Mouse (Mus musculus) cerebellum, postnatal 10 days (tissue): ENCODE results near the gene 1700018B08Rik.

ENCODE experiments used
- DNase-seq, 2 experiments: peaks; one replicate each; pipeline ENCODE4 v3.0.0; 2021; ENCODE audit warnings: mixed read lengths in 2 of 2

Gene 1700018B08Rik

DNA sequence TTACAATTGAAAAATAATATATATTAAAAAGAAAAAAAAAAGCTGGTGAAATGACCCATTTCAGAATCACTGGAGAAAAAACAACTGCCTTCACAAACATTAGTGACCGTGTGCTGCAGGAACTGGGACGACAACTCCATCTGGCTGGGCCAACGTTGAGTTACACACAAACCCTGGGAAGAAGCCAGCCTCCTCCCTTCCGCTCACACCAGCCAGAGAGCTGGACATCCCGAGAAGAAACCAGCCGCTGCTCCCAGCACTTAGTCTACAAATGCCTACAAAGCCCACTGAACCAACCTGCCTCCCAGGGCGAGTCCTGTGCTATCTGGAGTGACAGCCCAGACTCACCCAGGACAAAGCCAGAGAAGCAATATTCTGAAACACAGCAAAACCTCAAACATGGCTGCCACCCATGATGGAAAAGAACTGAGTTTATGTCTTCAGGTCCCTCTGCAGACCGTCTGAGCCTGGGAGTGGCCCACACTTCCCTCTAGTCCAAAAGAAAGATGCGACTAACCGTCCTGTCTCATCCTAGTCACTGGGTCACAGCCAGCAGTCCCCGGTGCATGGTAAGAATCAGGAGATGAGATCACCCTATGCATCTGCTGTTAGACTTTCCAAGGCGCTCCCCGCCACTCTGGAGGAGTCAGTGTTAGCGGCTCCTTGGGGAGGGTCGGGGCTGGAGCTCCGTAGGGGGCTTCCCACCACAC, 17.7 kb upstream of the 1700018B08Rik start:
- peak; percentile 72 to 78 for DNase-seq

DNA sequence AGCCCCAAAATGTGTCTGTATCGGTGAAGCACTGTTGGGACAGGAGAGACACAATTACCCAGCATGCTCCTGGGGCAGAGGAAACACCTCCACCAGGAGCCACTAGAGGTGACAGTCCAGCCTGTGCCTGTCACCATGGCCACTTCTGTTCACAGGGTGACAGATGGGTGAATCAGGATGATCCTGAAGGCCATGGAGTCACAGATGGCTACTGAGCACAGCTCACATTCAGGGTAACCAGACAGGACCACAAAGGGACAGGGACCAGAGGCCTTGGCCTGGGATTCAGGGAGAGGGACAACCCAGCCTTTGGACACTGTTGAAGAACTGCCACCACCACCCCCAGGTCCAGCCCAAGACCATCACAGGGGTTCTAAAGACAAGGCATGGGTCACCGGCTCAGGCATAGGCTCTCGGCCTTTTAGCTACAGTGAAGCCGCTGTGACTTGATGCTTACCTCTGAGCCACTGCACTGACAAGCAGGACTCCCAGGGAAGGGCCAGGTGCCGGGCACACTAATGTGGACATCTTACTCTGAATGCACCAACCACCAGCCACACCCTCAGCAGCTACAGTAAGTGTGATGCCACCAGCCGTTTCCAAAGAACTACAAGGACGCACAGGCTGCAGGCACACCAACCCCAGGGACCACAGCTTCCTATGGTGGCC, 16.4 kb upstream of the 1700018B08Rik start:
- no peak for DNase-seq

DNA sequence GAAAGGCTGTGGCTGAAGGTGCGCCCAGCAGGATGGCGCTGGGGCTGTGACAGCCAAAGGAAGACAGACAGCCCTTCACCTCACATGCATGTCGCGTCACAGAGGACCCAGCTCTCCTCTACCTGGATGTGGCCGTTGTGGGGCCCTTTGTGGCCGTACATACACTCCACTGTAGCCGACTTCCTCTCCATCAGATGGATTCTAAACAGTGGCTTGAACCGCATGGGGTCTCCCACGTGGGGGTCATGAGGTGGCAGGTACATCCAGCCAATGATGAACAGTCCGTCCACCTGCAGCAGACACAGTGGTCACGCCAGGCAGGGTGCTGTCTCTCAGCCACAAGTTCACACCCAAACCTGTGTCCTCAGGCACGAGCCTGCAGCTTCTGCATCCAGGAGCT, 15.7 kb upstream of the 1700018B08Rik start:
- no peak for DNase-seq

DNA sequence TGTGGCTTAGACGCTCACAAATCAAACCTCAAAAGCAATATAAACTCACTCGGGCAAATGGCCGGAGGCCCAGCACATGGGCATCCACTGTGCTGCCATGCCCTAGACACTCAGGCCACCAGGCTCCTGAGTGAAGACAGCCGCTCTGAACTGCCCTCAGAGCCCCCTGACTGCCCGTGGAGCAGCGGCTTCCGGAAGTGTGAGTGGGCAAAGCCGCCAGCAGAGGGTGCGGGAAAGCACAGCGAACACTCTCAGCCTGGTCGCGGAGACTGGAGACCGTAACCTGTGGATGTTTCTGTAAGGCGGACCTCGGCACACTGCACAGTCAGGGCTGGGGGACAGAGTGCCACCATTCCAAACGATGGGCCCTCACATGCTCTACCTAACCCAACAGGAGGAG, 14.4 kb upstream of the 1700018B08Rik start:
- no peak for DNase-seq

DNA sequence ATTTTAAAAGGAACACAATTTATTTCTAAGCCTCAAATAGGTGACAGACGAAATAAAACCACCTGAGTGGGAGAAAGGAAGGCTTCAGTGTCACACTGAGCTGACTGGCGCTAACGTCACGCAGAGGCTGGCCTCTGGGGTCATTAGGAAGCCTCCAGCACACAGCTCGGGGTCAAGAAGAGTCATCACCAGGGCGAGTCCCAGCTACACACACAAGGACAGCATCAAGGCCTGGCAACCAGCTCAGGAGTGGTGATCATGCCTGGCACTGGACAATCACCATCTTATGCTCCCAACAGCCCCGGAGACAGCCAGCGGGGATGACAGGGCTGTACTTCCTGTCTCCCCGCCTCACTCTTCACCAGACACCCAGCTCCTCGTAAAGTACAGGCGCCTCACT, 13.6 kb upstream of the 1700018B08Rik start:
- DNase-seq, result no peak

DNA sequence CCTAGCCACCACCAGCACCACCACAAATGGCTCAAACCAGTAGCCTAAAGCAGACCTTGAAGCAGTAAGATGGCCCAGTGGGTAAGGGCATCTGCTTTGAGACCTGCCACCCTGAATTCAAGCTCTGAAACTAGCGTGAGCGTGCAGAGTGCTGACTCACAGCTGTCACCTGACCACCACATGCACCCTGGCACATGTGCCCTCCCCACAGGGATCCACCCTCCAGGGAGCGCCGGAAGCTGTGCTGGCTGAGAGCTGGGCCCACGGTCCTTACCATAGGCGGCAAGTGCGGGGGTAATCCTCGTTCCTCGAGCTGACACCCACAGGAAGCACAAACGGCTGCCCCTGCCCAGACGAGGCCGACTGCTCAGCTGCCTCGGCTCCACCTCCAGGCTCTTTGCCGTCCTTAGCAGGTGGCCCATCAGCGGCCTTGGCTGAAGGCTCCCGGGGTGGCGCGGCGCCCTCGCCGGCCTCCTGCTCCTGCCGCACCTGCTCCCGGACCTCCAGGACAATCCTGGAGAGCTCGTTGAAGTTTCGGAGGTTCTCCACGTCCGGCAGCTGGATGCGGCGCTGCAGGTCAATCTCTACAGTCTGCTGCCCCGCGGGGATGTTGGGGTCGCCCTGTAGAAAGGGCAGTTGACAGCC, 9.8 kb upstream of the 1700018B08Rik start:
- DNase-seq, result no peak

DNA sequence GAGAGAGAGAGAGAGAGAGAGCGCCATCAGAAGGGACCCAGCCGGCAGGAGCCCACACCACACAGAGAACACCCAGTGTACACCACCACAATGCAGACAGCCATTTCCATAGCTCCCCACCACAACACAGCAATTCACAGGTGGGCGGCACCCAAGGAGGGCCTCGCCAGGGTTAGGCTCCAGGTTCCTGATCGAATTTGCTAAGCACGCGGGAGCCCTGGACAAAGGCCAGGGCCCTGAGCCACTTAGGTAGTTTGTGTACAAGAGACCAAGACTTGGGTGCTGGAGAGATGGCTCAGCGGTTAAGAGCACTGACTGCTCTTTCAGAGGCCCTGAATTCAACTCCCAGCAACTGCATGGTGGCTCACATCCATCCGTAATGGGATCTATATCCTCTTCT, 8.4 kb upstream of the 1700018B08Rik start:
- no peak for DNase-seq

DNA sequence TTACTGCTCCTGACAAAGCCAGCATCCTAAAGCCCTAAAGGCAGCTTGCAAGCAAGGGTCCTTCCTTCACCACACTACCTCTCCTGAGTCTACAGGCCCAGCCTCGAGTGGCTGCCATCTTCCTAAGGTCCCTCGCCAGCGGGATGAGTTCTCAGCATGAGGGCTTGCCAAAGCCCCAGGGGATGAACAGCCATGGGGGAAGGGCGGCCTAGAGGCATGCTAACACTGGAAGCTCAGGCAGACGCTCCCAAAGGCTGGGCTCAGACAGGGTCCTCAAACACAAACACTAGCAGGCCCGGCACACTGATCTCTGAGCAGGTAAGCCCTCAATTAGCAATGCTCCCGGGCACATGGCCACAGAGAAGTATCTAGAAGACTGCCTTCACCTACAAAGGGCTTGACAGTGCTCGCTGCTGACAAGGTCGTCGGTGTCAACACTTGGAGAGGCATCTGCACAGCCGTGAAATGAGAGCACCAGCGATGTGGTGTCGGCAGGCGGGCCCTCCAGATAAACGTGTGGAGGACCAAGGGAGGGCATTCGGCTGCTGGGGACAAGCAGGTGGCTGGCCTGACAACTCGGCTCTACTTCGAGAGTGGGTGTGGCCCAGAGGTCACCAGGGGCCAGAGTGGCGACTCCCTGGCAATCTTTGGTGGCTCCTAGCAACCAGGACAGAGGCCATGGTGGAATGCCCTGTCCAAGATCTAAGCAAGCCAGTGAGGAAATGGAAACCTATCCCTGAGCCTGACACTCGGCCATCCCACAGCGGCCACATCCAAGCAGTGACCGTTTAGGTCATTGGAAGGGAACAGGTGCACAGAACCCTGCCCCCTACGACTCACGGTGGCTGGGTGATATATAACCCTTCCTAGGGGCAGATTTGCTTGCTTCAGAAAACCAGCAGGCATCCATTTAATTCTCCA, 7.2 kb upstream of the 1700018B08Rik start:
- DNase-seq, result no peak

DNA sequence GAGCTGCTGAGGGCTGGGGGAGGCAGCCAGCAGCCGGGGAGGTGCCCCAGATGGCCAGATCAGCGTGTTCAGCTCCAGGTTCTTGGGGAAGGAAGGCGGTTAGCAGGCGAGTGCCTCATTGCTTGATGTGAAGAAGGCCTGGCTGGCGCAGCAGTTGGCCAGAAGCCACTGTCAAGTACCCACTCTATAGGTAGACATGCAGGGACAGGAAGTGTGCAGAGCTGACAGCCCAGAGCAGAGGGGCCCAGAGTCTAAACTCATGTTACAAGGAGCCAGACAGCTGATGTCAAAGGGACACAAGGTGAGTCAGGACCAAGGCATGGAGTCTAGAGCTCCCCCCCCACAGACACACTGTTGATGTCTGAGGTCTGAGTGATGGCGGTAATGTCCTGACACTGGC, 5.9 kb upstream of the 1700018B08Rik start:
- no peak for DNase-seq

DNA sequence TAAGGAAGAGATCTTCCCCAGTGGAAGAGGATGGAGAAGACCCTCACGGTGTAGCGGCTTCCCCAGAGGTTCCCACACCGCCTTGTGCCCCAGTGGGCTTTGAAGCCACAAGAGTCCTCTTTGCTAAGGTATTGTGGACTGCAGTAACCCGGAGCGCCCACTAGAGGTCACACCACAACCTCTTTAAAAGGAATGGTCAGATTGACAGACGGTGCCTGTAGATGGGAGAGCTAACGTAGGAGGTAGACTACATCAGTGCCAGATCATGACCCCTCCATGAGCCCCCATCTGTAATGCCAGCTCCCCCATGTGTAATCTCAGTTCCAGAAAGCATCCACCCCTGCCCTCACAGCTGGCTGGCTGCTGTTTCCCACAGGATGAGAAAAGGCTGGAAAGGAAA, 3.0 kb upstream of the 1700018B08Rik start:
- peak; percentile 86 to 89 for DNase-seq

DNA sequence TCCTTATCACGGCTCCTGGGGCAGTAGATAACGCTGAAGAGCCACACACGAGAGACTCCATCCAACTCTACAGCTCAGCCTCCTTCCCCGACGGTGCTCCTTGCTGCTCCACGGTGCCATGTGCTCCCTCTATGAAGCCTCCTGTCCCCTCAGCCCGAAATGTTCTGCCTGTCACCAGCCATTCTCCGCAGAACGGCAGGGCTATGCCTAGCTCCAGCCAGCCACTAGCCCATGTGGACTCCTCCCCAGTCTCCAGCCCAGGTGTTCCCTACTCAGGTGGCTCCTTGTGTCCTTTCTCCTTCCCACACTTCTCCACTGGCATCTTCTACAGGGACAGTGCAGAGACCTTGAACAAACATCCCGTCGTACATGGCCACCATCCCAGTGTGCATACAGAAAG, 816 bp upstream of the 1700018B08Rik start:
- no peak for DNase-seq

DNA sequence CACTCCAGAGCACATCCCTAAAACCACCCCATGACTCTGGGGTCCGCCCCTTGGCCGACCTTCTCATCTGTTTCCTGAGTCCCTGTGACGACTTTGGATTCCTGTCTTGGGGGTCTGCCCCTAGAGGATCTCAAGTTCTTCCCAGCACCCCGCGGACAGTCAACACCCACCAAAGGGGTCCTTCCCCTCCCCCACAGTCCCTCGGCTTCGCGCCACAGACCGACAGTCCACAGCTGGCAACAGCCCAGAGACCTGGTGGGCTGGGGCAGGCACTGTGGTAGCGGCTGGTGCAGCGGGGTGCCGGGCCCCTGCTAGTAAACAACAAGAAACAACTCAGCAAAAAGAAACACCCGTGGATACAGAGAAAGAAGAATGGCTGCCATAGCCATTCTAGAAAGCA, 1.2 kb downstream of the 1700018B08Rik start:
- peak; percentile 46 for DNase-seq

DNA sequence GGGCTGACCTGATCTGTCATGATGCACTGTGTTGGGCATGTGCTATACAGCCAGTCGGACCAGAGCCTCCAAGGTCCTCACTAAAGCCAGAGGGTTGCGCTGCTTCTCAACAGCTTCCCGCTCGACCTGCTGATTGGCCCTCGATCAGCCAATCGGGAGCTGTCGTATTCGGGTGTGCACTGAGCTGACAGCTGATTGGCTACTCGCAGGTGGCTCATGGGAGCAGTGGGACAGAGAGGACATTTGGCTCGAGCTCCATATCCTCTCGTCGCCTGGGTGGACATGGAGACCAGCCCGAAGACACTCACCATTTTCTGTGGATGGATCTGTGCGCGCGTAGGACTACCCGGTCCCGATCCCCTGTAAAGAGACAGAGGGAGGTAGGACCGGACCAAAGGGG, 2.3 kb downstream of the 1700018B08Rik start:
- DNase-seq, result peak in 1 of 2 experiments; percentile 5

DNA sequence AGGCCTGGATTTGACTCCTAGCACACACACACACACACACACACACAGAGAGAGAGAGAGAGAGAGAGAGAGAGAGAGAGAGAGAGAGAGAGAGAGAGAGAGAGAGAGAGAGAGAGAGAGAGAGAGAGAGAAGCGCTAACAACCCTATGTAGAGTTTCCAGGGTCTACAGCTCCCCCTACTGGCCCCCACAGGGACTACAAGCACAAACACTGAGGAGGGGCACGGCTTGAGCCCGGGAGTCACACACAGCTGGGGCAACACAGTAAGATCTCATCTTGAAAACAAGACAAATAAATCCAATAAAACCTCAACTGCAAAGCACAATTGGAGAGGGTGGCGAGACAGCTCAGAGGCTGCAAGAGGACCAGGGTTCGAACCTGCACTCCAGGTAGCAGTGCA, 11.7 kb downstream of the 1700018B08Rik start:
- peak; percentile 63 to 64 for DNase-seq

DNA sequence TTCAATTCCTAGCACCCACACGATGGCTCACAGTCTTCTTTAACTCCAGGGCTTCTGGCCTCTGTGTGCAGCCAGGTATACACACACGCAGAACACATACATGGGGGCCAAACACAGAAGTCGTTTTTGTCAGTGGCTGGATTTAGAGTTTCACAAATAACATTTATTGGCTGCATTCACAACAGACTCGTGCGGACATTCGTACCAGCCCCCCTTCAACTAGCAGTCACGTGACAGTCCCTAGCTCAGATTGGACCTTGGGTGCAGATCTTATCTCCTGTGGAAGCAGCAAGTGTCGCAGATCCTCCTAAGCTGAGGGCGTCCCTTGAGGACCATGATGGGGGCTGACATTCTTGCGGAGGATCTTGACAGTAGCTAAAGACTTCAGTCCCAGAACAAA, 13.5 kb downstream of the 1700018B08Rik start:
- DNase-seq, result no peak

DNA sequence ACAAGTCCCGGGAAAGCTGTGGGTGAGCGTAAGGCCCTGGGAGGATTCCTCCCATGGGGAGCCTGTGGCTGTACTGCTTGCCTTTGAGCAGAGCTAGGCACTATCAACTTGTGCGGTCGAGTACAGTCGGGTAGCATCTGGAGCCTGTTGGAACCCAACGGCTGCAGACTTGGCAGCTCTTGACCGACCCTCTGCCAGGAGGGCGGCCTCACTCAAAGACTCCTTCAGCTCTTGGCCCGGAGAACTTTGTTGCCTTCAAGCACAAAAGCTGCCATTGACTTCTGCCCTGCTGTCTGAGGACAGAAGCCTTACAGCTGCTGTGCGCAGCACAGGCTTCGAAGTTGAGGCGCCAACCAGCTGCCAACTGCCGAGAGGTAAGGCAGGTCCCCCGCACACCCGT, 15.3 kb downstream of the 1700018B08Rik start:
- DNase-seq, result peak in 1 of 2 experiments; percentile 64

DNA sequence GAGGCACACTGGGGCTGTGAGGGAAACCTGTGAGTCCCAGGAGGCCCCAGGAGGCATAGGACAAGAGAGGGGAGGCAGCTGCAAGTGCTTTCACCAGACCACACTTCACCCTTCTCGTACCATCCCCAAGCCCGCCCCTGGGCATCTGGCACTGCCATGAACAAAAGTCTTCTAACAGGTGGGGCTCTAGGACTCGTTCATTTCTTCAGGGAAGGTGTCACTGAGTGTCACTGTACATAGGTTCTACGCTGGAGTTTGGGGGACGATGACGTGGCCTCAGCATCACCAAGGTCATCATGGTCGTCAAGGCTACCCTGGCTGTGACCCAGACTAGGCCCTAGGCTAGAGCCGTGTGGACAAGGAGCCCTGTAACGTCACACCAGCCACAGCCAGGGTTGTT, 16.4 kb downstream of the 1700018B08Rik start:
- no peak for DNase-seq

DNA sequence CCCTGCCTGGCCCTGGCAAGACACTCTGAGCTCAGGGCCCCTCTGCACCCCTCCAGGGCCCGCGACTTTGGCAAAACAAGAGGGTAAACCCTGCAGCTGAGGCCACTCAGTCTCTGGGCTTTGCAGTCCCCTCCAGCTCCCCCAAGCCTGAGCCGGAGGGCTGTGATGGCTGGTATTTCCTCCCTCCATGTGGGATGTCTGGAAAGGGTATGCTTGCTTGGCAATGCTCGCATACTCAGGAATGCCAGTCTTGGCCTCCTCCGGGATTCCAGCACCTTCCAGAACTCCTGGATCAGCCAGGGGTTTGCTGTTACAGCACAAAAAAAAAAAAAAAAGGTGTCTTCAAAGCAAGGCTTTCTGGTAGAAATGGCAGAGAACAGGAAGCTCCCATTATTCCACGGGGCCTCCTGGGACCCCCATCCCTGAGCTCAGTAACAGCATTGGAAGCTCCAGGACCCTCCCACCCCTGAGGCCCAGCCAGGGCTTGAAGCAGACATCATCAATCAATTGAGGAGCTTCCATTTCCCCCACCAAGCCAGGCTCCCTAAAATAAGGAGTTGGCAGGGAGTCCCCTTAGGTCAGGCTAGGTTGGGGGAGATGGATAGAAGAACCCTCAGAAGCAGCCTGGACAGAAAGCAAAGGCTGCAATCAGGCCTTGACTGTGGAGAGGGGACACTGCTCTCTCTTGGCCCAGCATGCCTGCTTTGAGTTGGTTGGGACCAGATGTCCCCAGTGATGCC, 17.1 kb downstream of the 1700018B08Rik start:
- no peak for DNase-seq

DNA sequence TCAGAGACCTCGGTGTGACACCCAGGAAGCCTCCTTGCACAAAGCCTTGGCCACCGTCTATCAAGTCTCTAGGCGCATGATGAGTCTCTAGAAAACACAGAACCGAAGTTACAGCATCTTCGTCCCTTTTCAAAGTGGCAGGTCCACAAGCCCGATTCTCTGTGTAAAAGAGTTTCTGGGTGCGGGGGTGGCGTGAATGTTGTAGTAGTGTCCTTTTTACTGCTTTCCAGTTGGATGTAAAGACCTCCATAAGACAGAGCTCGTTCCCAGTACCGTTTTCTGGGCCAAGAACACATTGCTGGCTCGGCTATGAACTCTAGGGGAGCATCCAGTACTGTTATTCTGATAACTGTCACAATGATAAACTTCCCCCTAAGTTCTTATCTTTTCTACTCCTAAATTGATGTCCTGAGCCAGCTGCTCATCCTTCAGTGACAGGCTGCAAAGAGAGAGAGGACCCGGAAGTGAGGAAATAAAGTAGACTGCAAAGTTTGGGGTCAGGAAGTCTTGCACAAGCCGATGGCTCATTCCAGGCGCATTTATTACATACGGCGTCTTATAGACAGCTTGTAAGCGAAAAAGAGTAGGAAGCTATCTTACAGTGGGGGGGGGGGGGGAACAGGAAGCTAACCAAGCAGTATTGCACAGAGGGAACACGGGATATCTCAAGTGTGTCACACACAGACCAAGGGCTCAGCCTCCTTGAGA, 18.9 kb downstream of the 1700018B08Rik start:
- no peak for DNase-seq

DNA sequence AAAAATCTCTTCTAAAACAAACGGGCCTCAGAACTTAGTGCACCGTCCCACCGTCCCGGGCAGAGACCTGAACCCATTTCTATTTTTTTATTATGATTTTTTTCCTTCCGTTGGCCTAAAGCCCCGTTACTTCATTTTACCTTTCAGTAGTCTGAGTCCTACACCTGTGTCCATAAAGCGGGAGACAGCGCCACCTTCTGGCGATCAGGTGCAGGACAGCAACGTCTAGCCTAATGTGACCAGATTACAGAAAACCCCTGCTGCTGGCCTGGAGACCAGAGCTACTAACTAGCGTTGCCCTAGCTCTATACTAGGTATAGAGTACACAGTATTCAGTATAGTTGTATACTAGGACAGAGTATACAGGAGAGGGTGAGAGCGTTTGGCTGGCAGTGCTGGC, 30.7 kb downstream of the 1700018B08Rik start:
- DNase-seq, result peak; percentile 94 to 97

DNA sequence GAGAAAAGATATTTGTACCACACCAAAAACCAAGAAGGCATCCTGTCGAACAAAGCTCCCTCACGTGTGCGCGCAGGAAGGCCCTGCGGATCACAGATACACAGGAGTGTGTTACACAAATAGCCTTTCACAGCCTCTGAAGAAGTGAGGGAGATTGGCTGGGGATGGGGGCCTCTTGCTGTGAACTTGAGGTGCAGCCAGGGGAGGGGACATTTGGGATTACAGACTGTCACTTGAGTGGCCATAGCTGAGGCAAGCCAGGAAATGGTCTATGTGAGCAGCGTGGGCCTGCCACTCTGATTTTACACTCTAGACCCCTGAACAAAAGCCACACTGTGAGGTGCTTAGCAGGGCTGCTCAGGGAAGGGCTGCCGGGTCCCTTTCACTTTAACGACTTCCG, 32.4 kb downstream of the 1700018B08Rik start:
- DNase-seq, result peak; percentile 44 to 56

DNA sequence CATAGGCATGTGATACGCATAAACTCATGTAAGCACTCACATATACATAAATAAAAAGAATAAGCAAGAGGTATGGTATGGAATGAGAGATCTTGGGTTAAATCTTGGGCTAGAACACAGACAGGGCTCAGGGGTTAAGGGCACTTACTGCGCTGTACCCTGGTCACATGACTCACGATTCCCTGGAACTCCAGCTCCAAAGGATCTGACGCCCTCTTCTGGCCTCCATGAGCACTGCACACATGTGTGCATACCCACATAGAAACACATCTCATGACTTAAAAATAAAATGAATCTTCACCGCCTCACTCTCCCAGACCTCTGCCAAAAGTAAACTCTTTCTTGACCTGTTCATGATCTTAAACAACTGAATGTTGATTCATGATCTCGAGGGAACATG, 46.5 kb downstream of the 1700018B08Rik start:
- DNase-seq, result no peak
